Mouse (Mus musculus): ENCODE data around the gene Timeless.

GRCm38 (mm10) chr10:128239140-128239539 is 7.3 kb downstream of the Timeless start:
- TF ChIP-seq GATA1 (IDR thresholded peaks at IDR 0.05; ENCODE audit: low read length) (no peak), TAL1 (IDR thresholded peaks at IDR 0.05; ENCODE audit: low read length) (no peak)
